Mouse (Mus musculus) hematopoietic stem cell, adult 5-6 weeks (primary cell): ENCODE measurements around the gene Csmd2. TPM values are rescaled to one million over a fixed set of nuclear protein-coding genes. Genes with fewer than 3 reads are reported as not detected.
"Not testable (repeated sequence)": the region's sequence is repeated elsewhere in the genome, so short reads cannot be mapped to it uniquely, and the experiment has no call there.

Experiments
- ATAC-seq, 2 experiments: fragments of 125-278 bp in 1 of 2; replicated peaks in 1 of 2; 2 replicates each; pipeline ENCODE4 v1.8.0; 2016 to 2017; ENCODE audit warnings: inconsistent platforms in 2 of 2, mild to moderate bottlenecking in 2 of 2, moderate number of reproducible peaks in 2 of 2, low read depth in 1 of 2, moderate TSS enrichment in 1 of 2; ENCODE audit not compliant: low FRiP score in 2 of 2, poor library complexity in 2 of 2, severe bottlenecking in 2 of 2, insufficient read depth in 1 of 2, low TSS enrichment in 1 of 2
- total RNA-seq: library from RNA; stranded (forward); fragments of 172-1452, 232-1000 nt; gene quantifications from 2 replicates; pipeline ENCODE4 v1.2.3, GENCODE M21; 2017

The Csmd2 gene
- total RNA-seq, 1 experiment from 2014 or later = not detected

- peak in 1 of 2 experiments; percentile 22; a peak in 1 of 4 replicates for ATAC-seq
These were observed 572.7 kb downstream of the Csmd2 start for GRCm38 (mm10) chr4:128560327-128560726.

GRCm38 (mm10) chr4:128575811-128576210 is 588.2 kb downstream of the Csmd2 start:
- ATAC-seq = no peak

GRCm38 (mm10) chr4:128579182-128579581 is 591.5 kb downstream of the Csmd2 start:
- ATAC-seq = no peak

GRCm38 (mm10) chr4:128593286-128593685 is 605.6 kb downstream of the Csmd2 start:
- no peak for ATAC-seq

- no peak for ATAC-seq
These were observed 606.4 kb downstream of the Csmd2 start for GRCm38 (mm10) chr4:128594062-128594461.

GRCm38 (mm10) chr4:128597801-128598560 is 610.3 kb downstream of the Csmd2 start:
- no peak for ATAC-seq

- no peak for ATAC-seq
These were observed 618.9 kb downstream of the Csmd2 start for GRCm38 (mm10) chr4:128606586-128606985.

GRCm38 (mm10) chr4:128607661-128608060 is 620.0 kb downstream of the Csmd2 start:
- ATAC-seq = no peak

GRCm38 (mm10) chr4:128609276-128609924 is 621.7 kb downstream of the Csmd2 start:
- peak; percentile 3 to 14; a peak in 1 of 4 replicates for ATAC-seq

- peak; percentile 96 to 98 for ATAC-seq
These were observed 622.3 kb downstream of the Csmd2 start, which contains the start of gene Zscan20 for GRCm38 (mm10) chr4:128609925-128610402. Gene Zscan20, minus strand, starts transcription at chr4:128610098.

- ATAC-seq = no peak
These were observed 623.0 kb downstream of the Csmd2 start for GRCm38 (mm10) chr4:128610706-128611105.

- ATAC-seq = not testable (repeated sequence)
These were observed 624.1 kb downstream of the Csmd2 start for GRCm38 (mm10) chr4:128611726-128612125.

- ATAC-seq = no peak
These were observed 625.7 kb downstream of the Csmd2 start for GRCm38 (mm10) chr4:128613326-128613725.

- ATAC-seq = peak in 1 of 2 experiments; percentile 19; a peak in 1 of 4 replicates
These were observed 628.1 kb downstream of the Csmd2 start for GRCm38 (mm10) chr4:128615761-128616160.

Other genes with a start within 250 kb of the Csmd2 start
- gene CK137956, start 16.9 kb upstream of the Csmd2 start, total RNA-seq = not detected in 2 replicates